Mouse (Mus musculus) stomach, embryonic 16.5 days (tissue): ENCODE measurements around the gene Slc26a3. TPM values are rescaled to one million over a fixed set of nuclear protein-coding genes. Genes with fewer than 3 reads are reported as not detected.

ENCODE experiments used
- ATAC-seq: fragments of 200-750 bp; cut with Nextera tagmentation; 2 replicates; pipeline ENCODE4 v1.8.0; 2017; ENCODE audit warnings: moderate number of reproducible peaks, moderate TSS enrichment; ENCODE audit not compliant: insufficient read depth, low FRiP score
- H3K27ac ChIP-seq: fragments of 300-500 bp; sonication (generic); 2 replicates; pipeline ENCODE4 v1.5.1; 2014; ENCODE audit warnings: low read length
- H3K27me3 ChIP-seq: fragments of 300-500 bp; sonication (generic); 2 replicates; pipeline ENCODE4 v1.6.1; 2014; ENCODE audit warnings: low read length, control low read depth, mixed read lengths; ENCODE audit not compliant: control insufficient read depth, insufficient read depth
- H3K36me3 ChIP-seq: fragments of 300-500 bp; sonication (generic); 2 replicates; pipeline ENCODE4 v1.6.1; 2014; ENCODE audit warnings: low read length; ENCODE audit not compliant: control insufficient read depth, insufficient read depth
- H3K4me1 ChIP-seq: fragments of 300-500 bp; sonication (generic); 2 replicates; pipeline ENCODE4 v1.6.1; 2014; ENCODE audit warnings: low read length, control low read depth, mixed read lengths; ENCODE audit not compliant: control insufficient read depth, insufficient read depth
- H3K4me2 ChIP-seq: fragments of 300-500 bp; sonication (generic); 2 replicates; pipeline ENCODE4 v1.6.1; 2014; ENCODE audit warnings: low read depth, low read length, mixed read lengths
- H3K4me3 ChIP-seq: fragments of 300-500 bp; sonication (generic); replicated peaks from 2 replicates; pipeline ENCODE4 v1.5.1; 2014; ENCODE audit warnings: mild to moderate bottlenecking, low read length
- H3K9ac ChIP-seq: fragments of 300-500 bp; sonication (generic); 2 replicates; pipeline ENCODE4 v1.6.1; 2014; ENCODE audit warnings: low read length
- H3K9me3 ChIP-seq: fragments of 300-500 bp; sonication (generic); replicated peaks from 2 replicates; pipeline ENCODE4 v1.6.1; 2016; ENCODE audit warnings: low read length, control low read depth; ENCODE audit not compliant: control insufficient read depth
- WGBS: fragments of 180-500 bp; shearing (Covaris S2); extraction: QIAGEN DNeasy Blood & Tissue Kit; methylation state at CpG from one replicate; pipeline ENCODE4 v1.1.7; 2014; 5-methylcytosine and 5-hydroxymethylcytosine counted together
- polyA plus RNA-seq: library from polyadenylated mRNA; unstranded; fragments of >200 nt; fragmentation: Nextera tagmentation; extraction: Ambion mirVana; gene quantifications from 2 replicates; pipeline ENCODE4 v1.2.1, GENCODE M21; 2015

The Slc26a3 gene
- polyA plus RNA-seq, 1 experiment from 2014 or later, result 4.9 TPM

DNA sequence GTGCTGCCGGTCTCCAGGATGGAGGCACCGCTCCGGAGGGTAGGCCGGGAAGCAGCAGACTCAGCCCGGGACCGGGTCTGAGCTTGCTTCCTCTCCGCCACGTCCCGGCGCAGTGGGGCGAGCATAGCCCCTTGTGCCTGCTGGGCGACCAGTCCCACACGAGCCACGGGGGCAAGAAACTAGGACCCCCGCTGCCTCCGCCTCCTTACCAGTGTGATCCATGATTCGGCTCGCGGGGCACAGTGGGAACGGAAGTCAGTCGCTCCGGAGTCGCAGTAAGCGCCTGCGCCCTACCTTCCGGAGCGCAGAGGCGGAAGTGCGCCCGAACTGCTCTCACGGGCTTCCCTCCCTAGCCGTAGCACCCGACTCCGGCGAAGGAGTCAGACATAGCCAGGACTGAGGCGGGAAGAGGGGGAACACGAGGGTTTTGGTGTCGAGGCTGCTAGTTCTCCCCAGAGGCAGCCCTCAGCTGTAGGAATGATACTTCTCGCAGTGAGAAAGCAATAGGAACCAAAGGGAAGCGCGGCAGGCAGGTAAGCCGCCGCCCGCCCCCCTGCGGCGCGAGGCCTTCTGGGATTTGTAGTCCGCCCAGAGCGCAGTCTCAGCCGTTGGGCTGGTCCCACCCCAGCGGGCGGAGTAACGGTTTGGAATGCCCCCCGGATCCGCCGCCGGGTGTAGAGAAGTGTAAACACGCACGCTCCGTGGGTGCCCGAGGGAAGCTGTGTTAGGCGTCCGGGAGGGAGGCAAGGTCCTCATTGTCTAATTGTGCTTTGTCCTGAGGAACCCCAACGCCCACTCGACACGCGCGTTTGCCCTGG, 108.9 kb downstream of the Slc26a3 start, which contains the start of gene Cbll1:
Cbll1 (minus strand) TSS at position 303 of the 818 bp plus-strand sequence.
- Histone ChIP-seq H3K4me2 (peak within 1 kb of the TSS; percentile 94), H3K4me3 (peak within 1 kb of the TSS; percentile 96), H3K4me1 (peaks cover 12% of the 10 kb centered on the region; the same call in 1 of the 2 replicates), H3K9ac (peak within 1 kb of the TSS; percentile 94), H3K27ac (peak within 1 kb of the TSS; percentile 90), H3K36me3 (no peaks in the 10 kb centered on the region), H3K9me3 (no peaks in the 10 kb centered on the region), H3K27me3 (no peaks in the 10 kb centered on the region)
- under 1% methylated on average over 68 of the region's 68 CpGs for WGBS
- peak; percentile 98 for ATAC-seq

DNA sequence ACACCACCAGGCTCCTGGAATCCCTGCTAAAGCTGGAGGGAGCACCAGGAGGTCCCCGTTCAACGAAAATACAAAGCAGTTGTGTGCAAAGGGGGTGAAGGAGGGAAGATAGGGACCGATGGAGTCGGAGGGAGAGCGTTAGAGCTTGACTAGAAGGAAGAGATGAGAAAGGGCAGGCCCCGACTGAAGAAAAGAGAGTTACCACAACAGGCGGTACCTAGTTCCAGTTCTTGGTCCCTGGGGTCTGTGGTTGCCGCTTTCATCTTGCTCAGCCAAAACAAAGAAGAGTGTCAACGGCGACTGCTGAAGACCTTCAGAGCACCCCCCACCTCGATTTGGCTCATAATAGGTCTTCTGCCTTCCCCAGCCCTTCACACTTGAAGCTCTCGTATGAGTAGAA, 109.5 kb downstream of the Slc26a3 start:
- no peak for ATAC-seq
- peak overlapping the region; percentile 94 for H3K4me2 ChIP-seq
- H3K4me3 ChIP-seq, result peak overlapping the region; percentile 96
- peak overlapping the region; percentile 94 for H3K9ac ChIP-seq
- peaks cover 12% of the 10 kb centered on the region; the same call in 1 of the 2 replicates for H3K4me1 ChIP-seq
- 7% methylated on average over 12 of the region's 12 CpGs for whole genome bisulfite sequencing
- H3K27me3 ChIP-seq, result no peaks in the 10 kb centered on the region
- H3K27ac ChIP-seq, result peak overlapping the region; percentile 90
- no peaks in the 10 kb centered on the region for H3K36me3 ChIP-seq
- H3K9me3 ChIP-seq, result no peaks in the 10 kb centered on the region

DNA sequence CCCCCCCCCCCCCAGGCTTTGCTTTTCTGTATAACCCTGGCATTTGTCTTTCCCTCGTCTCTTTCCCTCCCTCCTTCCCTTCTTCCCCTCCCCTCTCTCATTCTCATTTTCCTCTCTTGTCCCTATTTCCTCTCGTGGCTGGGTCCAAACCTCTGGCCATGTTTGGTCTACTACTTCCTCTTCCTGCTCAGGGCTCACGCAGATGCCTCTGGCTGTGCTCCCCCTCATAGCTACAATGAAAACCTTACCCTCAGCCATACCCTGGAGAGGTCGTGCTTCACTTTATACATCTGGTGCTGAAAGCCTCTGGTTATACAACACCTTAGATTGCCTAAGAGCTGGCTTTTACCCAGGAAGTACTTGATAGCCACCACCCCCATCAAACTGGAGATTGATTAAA, 110.6 kb downstream of the Slc26a3 start:
- Histone ChIP-seq H3K27ac (no peak overlapping the region), H3K4me1 (peaks cover 12% of the 10 kb centered on the region; the same call in 1 of the 2 replicates), H3K4me3 (no peak overlapping the region), H3K9ac (no peak overlapping the region), H3K9me3 (no peaks in the 10 kb centered on the region), H3K27me3 (no peaks in the 10 kb centered on the region), H3K4me2 (no peak overlapping the region), H3K36me3 (no peaks in the 10 kb centered on the region)
- ATAC-seq, result no peak
- WGBS, result 45% methylated on average over 4 of the region's 4 CpGs

DNA sequence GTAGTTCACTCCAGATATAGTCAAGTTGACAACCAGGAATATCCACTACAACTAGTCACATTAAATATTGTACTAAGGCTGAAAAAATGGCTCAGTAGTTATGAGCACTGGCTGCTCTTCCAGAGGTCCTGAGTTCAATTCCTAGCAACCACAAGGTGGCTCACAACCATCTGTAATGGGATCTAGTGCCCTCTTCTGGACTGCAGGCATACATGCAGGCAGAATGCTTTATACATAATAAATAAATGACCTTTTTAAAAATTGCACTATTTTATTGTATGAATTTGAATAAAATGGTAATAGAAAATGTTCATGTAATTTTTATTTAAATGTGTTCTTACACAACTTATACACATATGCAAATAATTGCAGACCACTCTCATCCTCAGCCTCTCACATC, 112.5 kb downstream of the Slc26a3 start:
- H3K36me3 ChIP-seq, result no peaks in the 10 kb centered on the region
- ATAC-seq, result no peak
- H3K4me1 ChIP-seq, result peaks cover 4% of the 10 kb centered on the region; the same call in 1 of the 2 replicates
- H3K9me3 ChIP-seq, result no peaks in the 10 kb centered on the region
- H3K27me3 ChIP-seq, result no peaks in the 10 kb centered on the region
- no peak overlapping the region for H3K4me2 ChIP-seq
- no peak overlapping the region for H3K9ac ChIP-seq
- no peak overlapping the region for H3K27ac ChIP-seq
- no peak overlapping the region for H3K4me3 ChIP-seq

DNA sequence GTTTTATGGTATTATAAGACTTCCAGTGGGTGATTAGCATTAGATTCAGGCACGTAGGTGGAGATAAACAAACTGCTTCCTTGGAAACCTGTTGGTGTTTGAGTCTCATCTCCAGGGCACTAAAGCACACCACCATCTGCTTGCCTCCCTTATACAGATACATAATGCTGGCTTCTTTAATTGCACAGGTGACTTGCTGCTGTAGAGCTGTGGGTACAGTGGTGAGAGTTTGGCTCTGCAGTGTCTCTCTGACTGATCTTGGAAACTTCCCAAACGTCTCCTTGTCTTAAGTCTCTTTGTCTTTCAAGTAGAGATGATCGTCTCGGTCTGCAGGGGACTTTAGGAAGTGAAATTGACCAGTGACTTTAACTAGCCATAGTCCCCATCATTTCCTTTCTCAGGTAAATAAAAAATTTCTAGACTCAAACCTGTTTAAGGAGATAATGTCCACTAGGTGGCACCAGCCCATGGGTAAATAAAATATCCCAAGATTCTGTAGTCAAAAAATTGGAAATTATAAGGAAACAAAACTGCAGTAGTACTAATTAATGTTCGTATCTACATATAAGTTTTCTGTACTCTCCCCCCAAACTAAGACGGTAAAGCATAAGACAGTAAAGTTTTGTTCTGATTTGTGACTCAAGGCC, 117.2 kb downstream of the Slc26a3 start:
- no peak overlapping the region for H3K4me3 ChIP-seq
- H3K4me2 ChIP-seq, result no peak overlapping the region
- 41% methylated on average over 6 of the region's 6 CpGs for WGBS
- H3K36me3 ChIP-seq, result no peaks in the 10 kb centered on the region
- H3K4me1 ChIP-seq, result no peaks in the 10 kb centered on the region
- H3K27me3 ChIP-seq, result no peaks in the 10 kb centered on the region
- H3K9me3 ChIP-seq, result no peaks in the 10 kb centered on the region
- no peak overlapping the region for H3K27ac ChIP-seq
- no peak overlapping the region for H3K9ac ChIP-seq
- ATAC-seq, result no peak

DNA sequence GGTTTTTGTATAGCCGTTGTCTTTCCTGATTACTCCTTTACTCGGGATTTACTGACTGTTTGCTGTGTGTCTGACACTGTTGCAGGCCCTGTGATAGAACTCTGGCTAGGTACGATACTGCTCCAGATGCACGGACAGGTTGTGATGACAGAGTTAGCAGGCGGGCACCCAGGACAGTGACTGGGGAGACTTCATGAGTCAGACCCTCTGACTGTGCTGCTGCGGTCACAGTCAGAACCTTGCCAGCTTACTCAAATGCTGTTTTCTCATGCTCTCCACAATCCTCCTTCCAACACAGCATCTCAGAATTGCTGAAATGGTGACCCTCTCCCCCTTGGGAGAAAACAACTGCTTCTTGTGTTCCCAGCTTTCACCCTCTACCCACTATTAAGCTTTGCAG, 117.8 kb downstream of the Slc26a3 start:
- H3K9me3 ChIP-seq, result no peaks in the 10 kb centered on the region
- no peak overlapping the region for H3K27ac ChIP-seq
- no peak for ATAC-seq
- H3K36me3 ChIP-seq, result no peaks in the 10 kb centered on the region
- H3K4me3 ChIP-seq, result no peak overlapping the region
- 85% methylated on average over 6 of the region's 6 CpGs for WGBS
- H3K4me2 ChIP-seq, result no peak overlapping the region
- no peaks in the 10 kb centered on the region for H3K4me1 ChIP-seq
- H3K9ac ChIP-seq, result no peak overlapping the region
- no peaks in the 10 kb centered on the region for H3K27me3 ChIP-seq

DNA sequence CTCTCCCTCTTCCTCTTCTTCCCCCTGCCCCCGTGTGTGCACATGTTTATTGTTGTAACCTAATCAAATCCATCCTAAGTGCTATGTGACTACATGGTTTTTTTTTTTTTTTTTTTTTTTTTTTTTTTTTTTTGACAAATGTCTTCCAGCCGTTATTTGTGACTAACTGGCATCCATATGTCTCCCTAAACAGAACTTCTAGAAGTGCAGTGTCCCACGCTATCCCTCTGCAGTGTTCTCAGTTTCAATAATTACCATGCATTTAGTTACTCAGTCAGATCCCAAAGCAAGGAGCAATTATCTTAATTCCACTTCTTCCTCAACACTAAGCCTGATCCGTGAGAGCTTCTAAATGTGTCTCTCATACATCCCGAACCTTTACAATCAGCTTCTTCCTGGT, 120.5 kb downstream of the Slc26a3 start:
- no peak overlapping the region for H3K27ac ChIP-seq
- H3K9me3 ChIP-seq, result no peaks in the 10 kb centered on the region
- H3K9ac ChIP-seq, result no peak overlapping the region
- H3K4me1 ChIP-seq, result no peaks in the 10 kb centered on the region
- H3K4me2 ChIP-seq, result no peak overlapping the region
- ATAC-seq, result no peak
- no peak overlapping the region for H3K4me3 ChIP-seq
- no peaks in the 10 kb centered on the region for H3K27me3 ChIP-seq
- H3K36me3 ChIP-seq, result no peaks in the 10 kb centered on the region
- WGBS, result 54% methylated on average over 5 of the region's 5 CpGs

DNA sequence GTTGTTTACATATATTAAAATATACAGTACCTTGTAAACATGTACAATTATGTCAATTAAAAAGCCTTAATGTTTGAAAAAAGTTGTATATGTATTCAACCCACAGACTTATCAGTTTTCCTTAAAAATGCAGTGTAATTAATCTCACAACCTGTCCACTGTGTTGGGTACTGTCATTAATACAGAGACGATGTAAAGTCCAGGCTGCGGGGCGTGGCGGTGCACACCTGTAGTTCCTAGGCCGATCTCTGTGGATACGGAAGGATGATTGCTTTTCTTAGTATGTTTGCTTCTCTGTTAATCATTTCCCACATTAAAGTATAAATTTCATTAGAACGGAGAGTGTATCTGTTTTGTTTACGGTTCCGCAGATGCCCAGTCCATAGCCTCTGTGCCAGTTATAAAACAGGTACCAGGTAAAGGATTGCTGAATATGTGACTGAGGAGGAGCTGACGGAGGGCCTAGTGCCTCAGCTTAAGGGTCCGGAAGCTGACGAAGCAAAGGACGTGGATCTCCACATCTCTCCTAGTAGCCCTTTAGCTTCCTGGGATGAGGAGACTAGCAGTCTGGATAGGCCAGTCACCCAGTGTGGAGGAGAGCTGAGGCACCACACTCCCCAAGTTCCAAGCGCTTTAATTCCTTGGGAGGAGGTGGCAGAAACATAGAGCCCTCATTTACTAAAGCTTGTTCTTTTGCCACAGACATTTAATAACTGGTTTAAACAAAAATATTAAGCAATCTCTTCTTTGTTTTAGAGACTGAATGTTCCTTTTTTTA, 122.2 kb downstream of the Slc26a3 start:
- no peak overlapping the region for H3K4me2 ChIP-seq
- H3K27me3 ChIP-seq, result no peaks in the 10 kb centered on the region
- H3K9ac ChIP-seq, result no peak overlapping the region
- 72% methylated on average over 14 of the region's 14 CpGs for WGBS
- no peaks in the 10 kb centered on the region for H3K36me3 ChIP-seq
- H3K4me1 ChIP-seq, result no peaks in the 10 kb centered on the region
- no peak for ATAC-seq
- H3K4me3 ChIP-seq, result no peak overlapping the region
- no peak overlapping the region for H3K27ac ChIP-seq
- no peaks in the 10 kb centered on the region for H3K9me3 ChIP-seq
